In the genomic region with DNA sequence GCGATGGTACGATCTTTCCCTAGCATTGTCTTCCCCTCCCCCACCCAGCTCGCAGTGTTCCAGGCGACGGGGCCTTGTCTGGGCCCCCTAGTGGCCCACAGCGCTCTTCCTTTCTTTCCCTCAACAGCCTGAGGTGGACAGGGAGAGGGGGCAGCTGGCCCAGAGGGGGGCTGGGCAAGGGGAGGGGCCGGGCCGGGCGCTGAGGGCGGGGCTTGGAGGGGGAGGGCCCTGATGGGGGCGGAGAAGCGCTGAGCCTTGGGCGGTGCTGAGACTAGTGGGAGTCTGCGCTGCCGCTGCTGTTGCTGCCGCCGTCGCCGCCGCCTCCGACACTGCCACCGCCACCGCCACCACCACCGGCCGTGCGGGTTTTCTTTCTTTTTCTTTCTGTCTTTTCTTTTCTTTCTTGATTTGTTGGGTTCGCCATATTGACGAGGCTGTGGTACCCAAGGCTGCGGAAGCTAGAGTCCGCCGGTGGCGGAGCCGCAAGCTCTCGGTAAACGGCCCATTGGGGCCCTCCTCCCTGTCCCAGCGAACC, we compare ENCODE assay signal across 8 mouse cellular contexts. TPM values are rescaled to one million over a fixed set of nuclear protein-coding genes. Genes with fewer than 3 reads are reported as not detected.
DNase-seq lines count a peak whose midpoint lies in the region; ATAC-seq and TF ChIP-seq lines count a peak whose summit lies in the region.

Gene Usp9x, plus strand, starts transcription at position 258 of the 535 bp plus-strand sequence.

- H3K4me1 ChIP-seq in cerebellum, adult 2 months (ENCODE audit: control insufficient read depth, insufficient read depth, low read length), result no peaks in the 10 kb centered on the region
- H3K4me1 ChIP-seq in hindbrain, embryonic 13.5 days (replicated peaks), result peaks cover 7% of the 10 kb centered on the region

- peak within 1 kb of the TSS; percentile 90 for H3K9ac ChIP-seq in hindbrain, embryonic 13.5 days

- peak; percentile 94 for ATAC-seq in hindbrain, embryonic 13.5 days (ENCODE audit: low FRiP score)
- peak; percentile 76 for ATAC-seq in megakaryocyte progenitor cell, adult 5-6 weeks (replicated peaks; ENCODE audit: poor library complexity)

- H3K27me3 ChIP-seq in cerebellum, adult 2 months (ENCODE audit: control insufficient read depth, insufficient read depth, low read length), result no peaks in the 10 kb centered on the region
- peaks cover 16% of the 10 kb centered on the region; the same call in 1 of the 2 replicates for H3K27me3 ChIP-seq in hindbrain, embryonic 13.5 days

- peak; percentile 29; the same call in 1 of the 2 replicates for TF ChIP-seq CTCF in cerebellum, adult 2 months (IDR thresholded peaks at IDR 0.05; ENCODE audit: borderline replicate concordance, insufficient read depth, low read depth, low read length)
- TF ChIP-seq CTCF in brain, embryonic 14.5 days (IDR thresholded peaks at IDR 0.05; ENCODE audit: borderline replicate concordance, extremely low read depth, insufficient read depth, insufficient read length), result peak; percentile 67

- peak within 1 kb of the TSS; percentile 58 for H3K4me2 ChIP-seq in hindbrain, embryonic 13.5 days

- H3K36me3 ChIP-seq in hindbrain, embryonic 13.5 days, result no peaks in the 10 kb centered on the region

- peak; percentile 36; the same call in 1 of the 2 replicates for TF ChIP-seq POLR2A in cerebellum, adult 2 months (IDR thresholded peaks at IDR 0.05; ENCODE audit: borderline replicate concordance, insufficient read depth, low read length)
- peak; percentile 75 for TF ChIP-seq POLR2A in brain, embryonic 14.5 days (IDR thresholded peaks at IDR 0.05; ENCODE audit: borderline replicate concordance, extremely low read depth, insufficient read depth, insufficient read length, poor library complexity, severe bottlenecking)

- WGBS in cerebellum, adult 2 months, result 7% methylated on average over 33 of the region's 36 CpGs
- 7% methylated on average over 9 of the region's 36 CpGs for WGBS in hindbrain, embryonic 13.5 days

- peak within 1 kb of the TSS; percentile 82 for H3K4me3 ChIP-seq in cerebellum, adult 2 months (replicated peaks; ENCODE audit: insufficient read depth, low read depth, low read length)
- peak within 1 kb of the TSS; percentile 72 for H3K4me3 ChIP-seq in hindbrain, embryonic 13.5 days

- peak within 1 kb of the TSS; percentile 96 for H3K27ac ChIP-seq in cerebellum, adult 2 months (ENCODE audit: insufficient read depth, low read length)
- peak within 1 kb of the TSS; percentile 96 for H3K27ac ChIP-seq in hindbrain, embryonic 13.5 days

- intact Hi-C loops in left cerebral cortex, postnatal 25 days (cut with DNase I), result loop anchor here (1.0 to 10.0 kb wide), 6 partner anchors 30 to 397 kb away; partner anchors contain the start of genes 1810030O07Rik and Med14

- H3K9me3 ChIP-seq in hindbrain, embryonic 13.5 days, result no peaks in the 10 kb centered on the region

- DNase-seq in cerebellum, adult 2 months, result no peak
- DNase-seq in cerebellum, adult 9-11 months, result no peak
- peak; percentile 97 for DNase-seq in brain, embryonic 14.5 days (ENCODE audit: low read depth)
- peak; percentile 91 for DNase-seq in forelimb bud, embryonic 11.5 days (ENCODE audit: low read depth, low spot score)
- DNase-seq in left cerebral cortex, postnatal 25 days (ENCODE audit: low spot score in 2 of 2), result no peak
- peak; percentile 77 to 87 for DNase-seq in spleen, postnatal 10 days (ENCODE audit: low spot score in 2 of 2)

RNA-seq across cellular contexts. Expression of gene Usp9x, which starts in this region (rescaled TPM):
- 54.0 and 54.5 TPM in 2 replicates for polyA plus RNA-seq in cerebellum, adult 2 months (2012; rRNA removed)
- 46.0 and 74.4 TPM in 2 replicates for polyA plus RNA-seq in brain, embryonic 14.5 days (2012; rRNA removed)
- polyA plus RNA-seq in hindbrain, embryonic 13.5 days (2015; fragmentation: Nextera tagmentation; extraction: Ambion mirVana), result 38.6 TPM in 2 replicates
- 100 to 1,000 TPM; 250 to 255 TPM for total RNA-seq in left cerebral cortex, postnatal 25 days (2021)
- 133 and 134 TPM in 2 replicates for total RNA-seq in megakaryocyte progenitor cell, adult 5-6 weeks (2015)
- total RNA-seq in megakaryocyte progenitor cell, adult 5-6 weeks (2017), result 107 and 135 TPM in 2 replicates

Comparison
In these comparisons a context has a peak if more than half of its experiments do, and no peak if none do; other contexts are left out.
1. DNase-seq: peak in brain, embryonic 14.5 days (single experiment), forelimb bud, embryonic 11.5 days (single experiment) and spleen, postnatal 10 days (2 of 2); none in cerebellum, adult 2 months (0 of 2), cerebellum, adult 9-11 months (single experiment) and left cerebral cortex, postnatal 25 days (0 of 2).